Mouse (Mus musculus) midbrain, embryonic 12.5 days (tissue): ENCODE data around the gene Atp8a2. TPM values are rescaled to one million over a fixed set of nuclear protein-coding genes. Genes with fewer than 3 reads are reported as not detected.
"Not testable (repeated sequence)": the region's sequence is repeated elsewhere in the genome, so short reads cannot be mapped to it uniquely, and the experiment has no call there.

ENCODE experiments used
- ATAC-seq: fragments of 200-750 bp; cut with Nextera tagmentation; 2 replicates; pipeline ENCODE4 v1.8.0; 2017; ENCODE audit warnings: low read depth, moderate TSS enrichment, moderate library complexity; ENCODE audit not compliant: low FRiP score
- H3K27ac ChIP-seq: fragments of 300-500 bp; sonication (generic); replicated peaks from 2 replicates; pipeline ENCODE4 v1.5.1; 2016; ENCODE audit warnings: mild to moderate bottlenecking
- H3K27me3 ChIP-seq: fragments of 300-500 bp; sonication (generic); 2 replicates; pipeline ENCODE4 v1.6.1; 2016; ENCODE audit warnings: mild to moderate bottlenecking
- H3K36me3 ChIP-seq: fragments of 300-500 bp; sonication (generic); 2 replicates; pipeline ENCODE4 v1.6.1; 2016
- H3K4me1 ChIP-seq: fragments of 300-500 bp; sonication (generic); 2 replicates; pipeline ENCODE4 v1.6.1; 2016
- H3K4me2 ChIP-seq: fragments of 300-500 bp; sonication (generic); replicated peaks from 2 replicates; pipeline ENCODE4 v1.6.1; 2016; ENCODE audit warnings: mild to moderate bottlenecking, moderate library complexity
- H3K4me3 ChIP-seq: fragments of 300-500 bp; sonication (generic); 2 replicates; pipeline ENCODE4 v1.5.1; 2016; ENCODE audit warnings: mild to moderate bottlenecking
- H3K9ac ChIP-seq: fragments of 300-500 bp; sonication (generic); replicated peaks from 2 replicates; pipeline ENCODE4 v1.6.1; 2016; ENCODE audit warnings: mild to moderate bottlenecking, moderate library complexity
- H3K9me3 ChIP-seq: fragments of 300-500 bp; sonication (generic); 2 replicates; pipeline ENCODE4 v1.6.1; 2016; ENCODE audit warnings: mild to moderate bottlenecking
- WGBS: fragments of 180-500 bp; shearing (Covaris S2); methylation state at CpG from one replicate; pipeline ENCODE4 v1.1.7; 2016; 5-methylcytosine and 5-hydroxymethylcytosine counted together
- polyA plus RNA-seq: library from polyadenylated mRNA; unstranded; fragments of >200 nt; fragmentation: Nextera tagmentation; extraction: Ambion mirVana; gene quantifications from 2 replicates; pipeline ENCODE4 v1.2.1, GENCODE M21; 2016

The Atp8a2 gene
- polyA plus RNA-seq, 1 experiment from 2014 or later = 16.1 TPM

- H3K36me3 ChIP-seq = no peaks in the 10 kb centered on the region
- H3K27me3 ChIP-seq = no peaks in the 10 kb centered on the region
- H3K4me2 ChIP-seq = no peak overlapping the region
- no peaks in the 10 kb centered on the region for H3K4me1 ChIP-seq
- no peak overlapping the region for H3K27ac ChIP-seq
- WGBS = 91% methylated on average over 11 of the region's 11 CpGs
- 0 out of 2 replicates have a peak, but pooled peaks cover 4% of the 10 kb centered on the region for H3K9me3 ChIP-seq
- no peak overlapping the region for H3K4me3 ChIP-seq
- H3K9ac ChIP-seq = no peak overlapping the region
- ATAC-seq = no peak
These were observed 337.1 kb downstream of the Atp8a2 start for GRCm38 (mm10) chr14:59859830-59860229.

- WGBS = 86% methylated on average over 6 of the region's 6 CpGs
- no peak for ATAC-seq
- no peak overlapping the region for H3K4me2 ChIP-seq
These were observed 338.3 kb downstream of the Atp8a2 start for GRCm38 (mm10) chr14:59858501-59859225.

DNA sequence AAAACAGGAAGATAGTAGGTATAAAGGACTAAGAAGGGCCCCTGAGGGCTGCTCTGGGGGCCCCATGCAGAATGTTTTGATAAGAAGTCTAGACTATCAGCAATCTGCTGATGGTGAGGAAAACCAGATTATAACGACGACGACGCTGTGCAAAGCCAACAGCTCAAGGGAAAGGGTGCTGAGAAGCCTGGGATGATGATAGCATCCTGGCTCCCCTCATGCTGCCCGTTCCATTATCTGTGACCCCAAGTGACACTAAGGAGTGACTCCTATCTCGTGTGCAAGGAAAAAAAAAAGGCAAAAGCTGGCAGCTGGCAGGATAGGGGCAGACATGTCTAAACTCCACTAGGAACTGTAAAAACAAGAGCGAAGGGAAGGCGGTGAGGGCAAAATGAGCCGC, 343.8 kb downstream of the Atp8a2 start:
- H3K27ac ChIP-seq = no peak overlapping the region
- H3K4me1 ChIP-seq = peaks cover 4% of the 10 kb centered on the region; the same call in 1 of the 2 replicates

More at GRCm38 (mm10) chr14:59858501-59859225, 338.3 kb downstream of the Atp8a2 start:
- Histone ChIP-seq H3K27ac (no peak overlapping the region), H3K27me3 (no peaks in the 10 kb centered on the region), H3K9me3 (no peaks in the 10 kb centered on the region), H3K4me1 (peaks cover 2% of the 10 kb centered on the region; the same call in 1 of the 2 replicates), H3K4me3 (no peak overlapping the region), H3K9ac (no peak overlapping the region), H3K36me3 (no peaks in the 10 kb centered on the region)

DNA sequence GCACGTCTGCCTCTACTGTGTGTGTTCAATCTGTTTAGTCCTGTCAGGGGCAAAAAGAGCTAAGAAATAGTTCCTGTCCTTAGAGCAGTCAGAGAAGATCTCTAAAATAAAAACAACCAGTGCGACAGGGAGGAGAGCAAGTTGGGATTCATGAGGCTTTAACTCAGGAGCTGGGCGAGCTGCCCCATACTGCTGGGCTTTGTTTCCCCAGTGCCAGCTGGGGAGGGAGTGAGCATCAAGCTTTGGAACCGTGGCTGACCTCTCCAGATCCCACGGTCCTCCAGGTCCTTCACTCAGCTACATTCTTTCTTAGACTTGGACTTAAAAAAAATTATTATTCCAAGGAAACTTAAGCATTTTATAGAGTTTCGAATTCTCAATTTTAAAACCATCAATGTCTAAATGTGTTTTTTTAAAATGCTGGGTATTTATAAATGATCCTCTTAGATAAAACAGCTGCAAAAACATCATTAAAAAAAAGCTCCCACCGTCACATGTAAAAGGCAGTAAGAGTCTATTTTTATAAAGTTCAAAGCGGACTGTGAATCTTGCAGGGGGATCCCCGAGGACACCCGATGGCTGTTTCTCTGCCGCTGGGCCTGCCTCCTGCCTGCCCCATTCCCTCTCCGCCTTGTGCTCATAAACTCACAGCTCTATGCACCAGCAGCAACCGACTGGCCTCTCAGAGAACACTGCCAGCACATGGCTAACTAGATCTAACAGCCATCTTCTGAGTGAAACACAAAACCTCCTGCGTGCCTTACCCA, 350.2 kb downstream of the Atp8a2 start:
- no peaks in the 10 kb centered on the region for H3K27me3 ChIP-seq
- peaks cover 6% of the 10 kb centered on the region; the same call in 1 of the 2 replicates for H3K4me1 ChIP-seq
- H3K4me3 ChIP-seq = no peak overlapping the region
- H3K27ac ChIP-seq = no peak overlapping the region
- H3K9ac ChIP-seq = no peak overlapping the region
- H3K36me3 ChIP-seq = no peaks in the 10 kb centered on the region
- no peak for ATAC-seq
- H3K4me2 ChIP-seq = no peak overlapping the region
- H3K9me3 ChIP-seq = no peaks in the 10 kb centered on the region
- WGBS = 30% methylated on average over 14 of the region's 14 CpGs

More for the DNA sequence above, 343.8 kb downstream of the Atp8a2 start:
- no peak overlapping the region for H3K9ac ChIP-seq
- no peak overlapping the region for H3K4me3 ChIP-seq
- H3K27me3 ChIP-seq = no peaks in the 10 kb centered on the region
- 66% methylated on average over 9 of the region's 9 CpGs for WGBS
- no peaks in the 10 kb centered on the region for H3K36me3 ChIP-seq
- no peak overlapping the region for H3K4me2 ChIP-seq
- no peaks in the 10 kb centered on the region for H3K9me3 ChIP-seq
- ATAC-seq = no peak

- no peak for ATAC-seq
- Histone ChIP-seq H3K36me3 (no peaks in the 10 kb centered on the region), H3K9ac (no peak overlapping the region), H3K27ac (no peak overlapping the region), H3K4me2 (no peak overlapping the region), H3K4me3 (no peak overlapping the region), H3K9me3 (no peaks in the 10 kb centered on the region), H3K4me1 (peaks cover 6% of the 10 kb centered on the region; the same call in 1 of the 2 replicates), H3K27me3 (no peaks in the 10 kb centered on the region)
- 84% methylated on average over 6 of the region's 6 CpGs for WGBS
These were observed 353.6 kb downstream of the Atp8a2 start for GRCm38 (mm10) chr14:59843264-59843942.

GRCm38 (mm10) chr14:59839951-59840720, 356.8 kb downstream of the Atp8a2 start:
- no peak for ATAC-seq
- WGBS = 82% methylated on average over 14 of the region's 14 CpGs
- no peak overlapping the region for H3K27ac ChIP-seq

GRCm38 (mm10) chr14:59838446-59839259, 358.3 kb downstream of the Atp8a2 start:
- H3K27me3 ChIP-seq, H3K4me2 ChIP-seq, H3K9me3 ChIP-seq, H3K9ac ChIP-seq, H3K36me3 ChIP-seq, H3K4me1 ChIP-seq, H3K4me3 ChIP-seq, H3K27ac ChIP-seq: not testable (repeated sequence)
- 86% methylated on average over 1 of the region's 3 CpGs for WGBS
- peak; percentile 76 for ATAC-seq

More at GRCm38 (mm10) chr14:59839951-59840720, 356.8 kb downstream of the Atp8a2 start:
- 0 out of 2 replicates have a peak, but pooled peaks cover 2% of the 10 kb centered on the region for H3K4me1 ChIP-seq
- H3K9ac ChIP-seq = no peak overlapping the region
- H3K36me3 ChIP-seq = no peaks in the 10 kb centered on the region
- H3K4me3 ChIP-seq = no peak overlapping the region
- no peaks in the 10 kb centered on the region for H3K9me3 ChIP-seq
- H3K4me2 ChIP-seq = no peak overlapping the region
- H3K27me3 ChIP-seq = no peaks in the 10 kb centered on the region

GRCm38 (mm10) chr14:59837691-59838241, 359.2 kb downstream of the Atp8a2 start:
- H3K4me3 ChIP-seq, H3K27me3 ChIP-seq, H3K4me1 ChIP-seq, H3K36me3 ChIP-seq, H3K4me2 ChIP-seq, H3K9me3 ChIP-seq, H3K27ac ChIP-seq, H3K9ac ChIP-seq: not testable (repeated sequence)
- no CpG with 5 or more reads among the region's 3 CpGs for WGBS
- peak; percentile 63 for ATAC-seq

- WGBS = 48% methylated on average over 10 of the region's 10 CpGs
- no peak for ATAC-seq
- Histone ChIP-seq H3K27ac (no peak overlapping the region), H3K9ac (no peak overlapping the region), H3K27me3 (no peaks in the 10 kb centered on the region), H3K9me3 (no peaks in the 10 kb centered on the region), H3K4me1 (0 out of 2 replicates have a peak, but pooled peaks cover 2% of the 10 kb centered on the region), H3K4me2 (no peak overlapping the region), H3K36me3 (no peaks in the 10 kb centered on the region), H3K4me3 (no peak overlapping the region)
These were observed 360.0 kb downstream of the Atp8a2 start for GRCm38 (mm10) chr14:59836876-59837543.

DNA sequence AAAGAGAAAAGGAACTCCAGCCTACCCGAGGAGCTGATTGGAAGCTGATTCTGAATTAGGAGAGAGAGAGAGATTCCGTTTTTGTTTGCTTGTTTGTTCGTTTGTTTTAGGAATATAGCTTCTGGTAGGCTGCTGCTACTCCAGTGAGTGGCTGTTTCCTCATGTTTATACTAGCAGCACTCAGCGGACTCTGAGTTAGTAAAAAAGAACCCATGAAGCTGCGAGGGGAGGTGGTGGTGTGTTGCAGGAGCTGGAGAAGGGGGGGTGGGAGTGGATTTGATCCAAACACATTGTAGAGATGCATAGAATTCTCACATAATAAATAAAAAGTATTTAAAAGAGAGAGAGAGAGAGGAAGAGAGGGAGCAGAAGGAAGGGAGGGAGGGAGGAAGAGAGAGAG, 367.4 kb downstream of the Atp8a2 start:
- no peak for ATAC-seq
- H3K4me1 ChIP-seq = no peaks in the 10 kb centered on the region
- no peaks in the 10 kb centered on the region for H3K9me3 ChIP-seq
- WGBS = 84% methylated on average over 5 of the region's 5 CpGs
- H3K4me2 ChIP-seq = no peak overlapping the region
- H3K36me3 ChIP-seq = no peaks in the 10 kb centered on the region
- H3K9ac ChIP-seq = no peak overlapping the region
- no peak overlapping the region for H3K4me3 ChIP-seq
- no peak overlapping the region for H3K27ac ChIP-seq
- H3K27me3 ChIP-seq = no peaks in the 10 kb centered on the region
